Mouse (Mus musculus) small intestine, adult 2 months (tissue): Measurements from ENCODE around the gene Apoc4. TPM values are rescaled to one million over a fixed set of nuclear protein-coding genes. Genes with fewer than 3 reads are reported as not detected.

Source experiments
- H3K27ac ChIP-seq: fragments of 200-500 bp; 2 replicates; pipeline ENCODE4 v1.5.1; 2012; ENCODE audit warnings: low read depth, low read length, control low read depth, inconsistent platforms; ENCODE audit not compliant: insufficient read depth
- H3K27me3 ChIP-seq: fragments of 200-500 bp; 2 replicates; pipeline ENCODE4 v1.6.1; 2012; ENCODE audit warnings: mild to moderate bottlenecking, moderate library complexity, low read length, inconsistent platforms; ENCODE audit not compliant: control insufficient read depth, insufficient read depth
- H3K36me3 ChIP-seq: fragments of 200-500 bp; 2 replicates; pipeline ENCODE4 v1.6.1; 2012; ENCODE audit warnings: mild to moderate bottlenecking, low read length, control low read depth, inconsistent platforms; ENCODE audit not compliant: control insufficient read depth, insufficient read depth
- H3K4me1 ChIP-seq: fragments of 200-500 bp; 2 replicates; pipeline ENCODE4 v1.6.1; 2012; ENCODE audit warnings: low read length, inconsistent platforms, mixed read lengths; ENCODE audit not compliant: control insufficient read depth, insufficient read depth, insufficient read length
- H3K4me3 ChIP-seq: fragments of 200-500 bp; 2 replicates; pipeline ENCODE4 v1.5.1; 2012; ENCODE audit warnings: low read depth, mild to moderate bottlenecking, control low read depth, inconsistent platforms, low read length, moderate library complexity
- CTCF ChIP-seq: fragments of 200-500 bp; IDR thresholded peaks from 2 replicates; pipeline ENCODE4 v1.5.1; 2012; ENCODE audit warnings: low read depth, mild to moderate bottlenecking, control low read depth, inconsistent platforms, low read length, moderate library complexity, mixed read lengths; ENCODE audit not compliant: insufficient replicate concordance, insufficient read length; ENCODE audit errors: extremely low read depth
- POLR2A ChIP-seq: fragments of 200-500 bp; IDR thresholded peaks from 2 replicates; pipeline ENCODE4 v1.6.1; 2012; ENCODE audit warnings: low read depth, mild to moderate bottlenecking, control low read depth, inconsistent platforms, low read length, moderate library complexity
- WGBS: fragments of 180-500 bp; shearing (Covaris S2); methylation state at CpG from one replicate; pipeline ENCODE4 v1.1.7; 2018; 5-methylcytosine and 5-hydroxymethylcytosine counted together
- polyA plus RNA-seq: library from polyadenylated mRNA; depleted of rRNA; stranded (reverse); fragments of >200 nt; gene quantifications from 2 replicates; pipeline ENCODE4 v1.2.3, GENCODE M21; 2012

Gene Apoc4
- polyA plus RNA-seq, 1 experiment = 1.4 TPM

- Histone ChIP-seq H3K4me3 (no peak overlapping the region), H3K36me3 (peaks cover 62% of the 10 kb centered on the region), H3K27me3 (no peaks in the 10 kb centered on the region), H3K4me1 (peaks cover 23% of the 10 kb centered on the region), H3K27ac (peak overlapping the region; percentile 67)
- TF ChIP-seq POLR2A = no peak
- TF ChIP-seq CTCF = no peak
- WGBS = 59% methylated on average over 11 of the region's 11 CpGs
Observed at GRCm38 (mm10) chr7:19635074-19635827, 46.0 kb downstream of the Apoc4 start.

GRCm38 (mm10) chr7:19634591-19634990 is 46.7 kb downstream of the Apoc4 start:
- no peak overlapping the region for H3K4me3 ChIP-seq
- TF ChIP-seq POLR2A (no peak), CTCF (no peak)
- no peaks in the 10 kb centered on the region for H3K27me3 ChIP-seq
- H3K27ac ChIP-seq = peak overlapping the region; percentile 67
- H3K4me1 ChIP-seq = peaks cover 25% of the 10 kb centered on the region
- 56% methylated on average over 2 of the region's 2 CpGs for WGBS
- H3K36me3 ChIP-seq = peaks cover 61% of the 10 kb centered on the region

- WGBS = 89% methylated on average over 15 of the region's 15 CpGs
- TF ChIP-seq POLR2A = no peak
- TF ChIP-seq CTCF = no peak
- no peak overlapping the region for H3K27ac ChIP-seq
- peaks cover 56% of the 10 kb centered on the region for H3K36me3 ChIP-seq
- H3K27me3 ChIP-seq = no peaks in the 10 kb centered on the region
- H3K4me3 ChIP-seq = no peak overlapping the region
- H3K4me1 ChIP-seq = peaks cover 25% of the 10 kb centered on the region
Observed at GRCm38 (mm10) chr7:19633855-19634254, 47.4 kb downstream of the Apoc4 start.

GRCm38 (mm10) chr7:19633197-19633596 is 48.1 kb downstream of the Apoc4 start:
- 94% methylated on average over 17 of the region's 17 CpGs for WGBS
- H3K4me1 ChIP-seq = peaks cover 25% of the 10 kb centered on the region
- TF ChIP-seq POLR2A (no peak), CTCF (no peak)
- no peak overlapping the region for H3K27ac ChIP-seq
- H3K27me3 ChIP-seq = no peaks in the 10 kb centered on the region
- peaks cover 49% of the 10 kb centered on the region for H3K36me3 ChIP-seq
- H3K4me3 ChIP-seq = no peak overlapping the region

GRCm38 (mm10) chr7:19632720-19633119 is 48.6 kb downstream of the Apoc4 start:
- TF ChIP-seq CTCF (no peak), POLR2A (no peak)
- Histone ChIP-seq H3K4me3 (no peak overlapping the region), H3K36me3 (peaks cover 45% of the 10 kb centered on the region), H3K27me3 (no peaks in the 10 kb centered on the region), H3K27ac (no peak overlapping the region), H3K4me1 (peaks cover 27% of the 10 kb centered on the region)

GRCm38 (mm10) chr7:19632275-19632674 is 49.0 kb downstream of the Apoc4 start:
- H3K36me3 ChIP-seq = peaks cover 40% of the 10 kb centered on the region
- no peak for TF ChIP-seq POLR2A
- no peak for TF ChIP-seq CTCF
- peaks cover 29% of the 10 kb centered on the region for H3K4me1 ChIP-seq
- H3K4me3 ChIP-seq = no peak overlapping the region
- H3K27me3 ChIP-seq = no peaks in the 10 kb centered on the region
- no peak overlapping the region for H3K27ac ChIP-seq

- Histone ChIP-seq H3K4me1 (peaks cover 13% of the 10 kb centered on the region), H3K27me3 (no peaks in the 10 kb centered on the region), H3K36me3 (peaks cover 19% of the 10 kb centered on the region), H3K4me3 (peak within 1 kb of the TSS; percentile 90), H3K27ac (peak within 1 kb of the TSS; percentile 93)
- WGBS = 1% methylated on average over 41 of the region's 41 CpGs
- TF ChIP-seq CTCF = no peak
- no peak for TF ChIP-seq POLR2A
Observed at GRCm38 (mm10) chr7:19629361-19629734, 51.9 kb downstream of the Apoc4 start, which contains the start of gene Relb. Gene Relb (minus strand): TSS chr7:19629438.
